Mouse (Mus musculus): Measurements from ENCODE around the gene Myod1. TPM values are rescaled to one million over a fixed set of nuclear protein-coding genes. Genes with fewer than 3 reads are reported as not detected.

The Myod1 gene
- polyA plus RNA-seq, 1 experiment from 2014 or later = 35.8 TPM

- H3K36me3 ChIP-seq = no peaks in the 10 kb centered on the region
These were observed 27.6 kb downstream of the Myod1 start for GRCm38 (mm10) chr7:46403616-46404485.

GRCm38 (mm10) chr7:46404756-46405155 lies 28.5 kb downstream of the Myod1 start:
- Histone ChIP-seq H3K4me2 (no peak overlapping the region), H3K4me1 (no peaks in the 10 kb centered on the region), H3K27me3 (peaks cover 10% of the 10 kb centered on the region), H3K36me3 (no peaks in the 10 kb centered on the region), H3K27ac (no peak overlapping the region), H3K4me3 (no peak overlapping the region), H3K9me3 (no peaks in the 10 kb centered on the region), H3K9ac (no peak overlapping the region)
- no peak for ATAC-seq (ENCODE audit: insufficient number of reproducible peaks, low FRiP score, low TSS enrichment, low read depth)
- WGBS = 69% methylated on average over 7 of the region's 7 CpGs

More at GRCm38 (mm10) chr7:46403616-46404485, 27.6 kb downstream of the Myod1 start:
- H3K4me2 ChIP-seq = no peak overlapping the region
- H3K27me3 ChIP-seq = peaks cover 19% of the 10 kb centered on the region
- no peak for ATAC-seq (ENCODE audit: insufficient number of reproducible peaks, low FRiP score, low TSS enrichment, low read depth)
- WGBS = 78% methylated on average over 15 of the region's 15 CpGs
- no peak overlapping the region for H3K4me3 ChIP-seq
- no peak overlapping the region for H3K9ac ChIP-seq
- no peak overlapping the region for H3K27ac ChIP-seq
- H3K9me3 ChIP-seq = no peaks in the 10 kb centered on the region
- no peaks in the 10 kb centered on the region for H3K4me1 ChIP-seq

- Histone ChIP-seq H3K27me3 (no peaks in the 10 kb centered on the region), H3K4me3 (no peak overlapping the region), H3K9ac (no peak overlapping the region), H3K4me1 (no peaks in the 10 kb centered on the region), H3K9me3 (no peaks in the 10 kb centered on the region), H3K4me2 (no peak overlapping the region), H3K27ac (no peak overlapping the region), H3K36me3 (no peaks in the 10 kb centered on the region)
- no peak for ATAC-seq (ENCODE audit: insufficient number of reproducible peaks, low FRiP score, low TSS enrichment, low read depth)
- WGBS = 76% methylated on average over 9 of the region's 9 CpGs
These were observed 32.3 kb downstream of the Myod1 start for GRCm38 (mm10) chr7:46408606-46409005.

- no peaks in the 10 kb centered on the region for H3K27me3 ChIP-seq
- H3K27ac ChIP-seq = no peak overlapping the region
- H3K4me1 ChIP-seq = no peaks in the 10 kb centered on the region
- H3K9ac ChIP-seq = no peak overlapping the region
- no peak for ATAC-seq (ENCODE audit: insufficient number of reproducible peaks, low FRiP score, low TSS enrichment, low read depth)
- no peak overlapping the region for H3K4me2 ChIP-seq
- H3K36me3 ChIP-seq = no peaks in the 10 kb centered on the region
- H3K4me3 ChIP-seq = no peak overlapping the region
- no peaks in the 10 kb centered on the region for H3K9me3 ChIP-seq
- 45% methylated on average over 12 of the region's 12 CpGs for WGBS
These were observed 33.0 kb downstream of the Myod1 start for GRCm38 (mm10) chr7:46409204-46409789.

- no peaks in the 10 kb centered on the region for H3K9me3 ChIP-seq
- 78% methylated on average over 6 of the region's 6 CpGs for WGBS
- ATAC-seq (ENCODE audit: insufficient number of reproducible peaks, low FRiP score, low TSS enrichment, low read depth) = no peak
These were observed 34.5 kb downstream of the Myod1 start for GRCm38 (mm10) chr7:46410727-46411126.

GRCm38 (mm10) chr7:46412823-46413222 lies 36.5 kb downstream of the Myod1 start:
- no peak for ATAC-seq (ENCODE audit: insufficient number of reproducible peaks, low FRiP score, low TSS enrichment, low read depth)
- no peaks in the 10 kb centered on the region for H3K4me1 ChIP-seq
- no peaks in the 10 kb centered on the region for H3K27me3 ChIP-seq
- no peak overlapping the region for H3K27ac ChIP-seq
- no peak overlapping the region for H3K4me2 ChIP-seq
- WGBS = 61% methylated on average over 5 of the region's 5 CpGs
- H3K9ac ChIP-seq = no peak overlapping the region
- no peaks in the 10 kb centered on the region for H3K9me3 ChIP-seq
- H3K36me3 ChIP-seq = no peaks in the 10 kb centered on the region
- H3K4me3 ChIP-seq = no peak overlapping the region

More at GRCm38 (mm10) chr7:46410727-46411126, 34.5 kb downstream of the Myod1 start:
- Histone ChIP-seq H3K27me3 (no peaks in the 10 kb centered on the region), H3K4me1 (no peaks in the 10 kb centered on the region), H3K36me3 (no peaks in the 10 kb centered on the region), H3K27ac (no peak overlapping the region), H3K9ac (no peak overlapping the region), H3K4me3 (no peak overlapping the region), H3K4me2 (no peak overlapping the region)

GRCm38 (mm10) chr7:46413959-46414725 lies 37.9 kb downstream of the Myod1 start:
- WGBS = 58% methylated on average over 6 of the region's 6 CpGs
- Histone ChIP-seq H3K27ac (no peak overlapping the region), H3K9ac (no peak overlapping the region), H3K4me2 (no peak overlapping the region), H3K9me3 (no peaks in the 10 kb centered on the region), H3K4me1 (no peaks in the 10 kb centered on the region), H3K4me3 (no peak overlapping the region), H3K27me3 (no peaks in the 10 kb centered on the region), H3K36me3 (no peaks in the 10 kb centered on the region)
- ATAC-seq (ENCODE audit: insufficient number of reproducible peaks, low FRiP score, low TSS enrichment, low read depth) = no peak

GRCm38 (mm10) chr7:46415818-46416425 lies 39.6 kb downstream of the Myod1 start:
- no peak for ATAC-seq (ENCODE audit: insufficient number of reproducible peaks, low FRiP score, low TSS enrichment, low read depth)
- H3K4me3 ChIP-seq = no peak overlapping the region
- no peak overlapping the region for H3K9ac ChIP-seq
- no peaks in the 10 kb centered on the region for H3K27me3 ChIP-seq
- no peak overlapping the region for H3K4me2 ChIP-seq
- 74% methylated on average over 14 of the region's 14 CpGs for WGBS
- H3K4me1 ChIP-seq = no peaks in the 10 kb centered on the region
- no peaks in the 10 kb centered on the region for H3K9me3 ChIP-seq
- no peaks in the 10 kb centered on the region for H3K36me3 ChIP-seq
- no peak overlapping the region for H3K27ac ChIP-seq

- Histone ChIP-seq H3K36me3 (no peaks in the 10 kb centered on the region), H3K4me3 (no peak overlapping the region), H3K4me1 (no peaks in the 10 kb centered on the region), H3K27ac (no peak overlapping the region), H3K9ac (no peak overlapping the region), H3K4me2 (no peak overlapping the region), H3K9me3 (no peaks in the 10 kb centered on the region), H3K27me3 (no peaks in the 10 kb centered on the region)
- no peak for ATAC-seq (ENCODE audit: insufficient number of reproducible peaks, low FRiP score, low TSS enrichment, low read depth)
- WGBS = 76% methylated on average over 7 of the region's 7 CpGs
These were observed 41.2 kb downstream of the Myod1 start for GRCm38 (mm10) chr7:46417467-46417866.

- Histone ChIP-seq H3K27me3 (no peaks in the 10 kb centered on the region), H3K36me3 (no peaks in the 10 kb centered on the region), H3K4me3 (no peak overlapping the region), H3K9ac (no peak overlapping the region), H3K27ac (no peak overlapping the region), H3K4me2 (no peak overlapping the region), H3K9me3 (no peaks in the 10 kb centered on the region), H3K4me1 (no peaks in the 10 kb centered on the region)
- 79% methylated on average over 16 of the region's 16 CpGs for WGBS
- no peak for ATAC-seq (ENCODE audit: insufficient number of reproducible peaks, low FRiP score, low TSS enrichment, low read depth)
These were observed 41.9 kb downstream of the Myod1 start for GRCm38 (mm10) chr7:46418102-46418622.

- Histone ChIP-seq H3K9ac (no peak overlapping the region), H3K4me3 (no peak overlapping the region), H3K27ac (no peak overlapping the region), H3K27me3 (no peaks in the 10 kb centered on the region), H3K9me3 (no peaks in the 10 kb centered on the region), H3K4me2 (no peak overlapping the region), H3K36me3 (no peaks in the 10 kb centered on the region), H3K4me1 (no peaks in the 10 kb centered on the region)
- WGBS = 46% methylated on average over 5 of the region's 5 CpGs
- no peak for ATAC-seq (ENCODE audit: insufficient number of reproducible peaks, low FRiP score, low TSS enrichment, low read depth)
These were observed 45.3 kb downstream of the Myod1 start for GRCm38 (mm10) chr7:46421535-46421934.

All from limb, embryonic 15.5 days (tissue).